Mouse (Mus musculus): Measurements from ENCODE around the gene Hba-a2.
"Not testable (repeated sequence)": the region's sequence is repeated elsewhere in the genome, so short reads cannot be mapped to it uniquely, and the experiment has no call there.

The Hba-a2 gene

DNA sequence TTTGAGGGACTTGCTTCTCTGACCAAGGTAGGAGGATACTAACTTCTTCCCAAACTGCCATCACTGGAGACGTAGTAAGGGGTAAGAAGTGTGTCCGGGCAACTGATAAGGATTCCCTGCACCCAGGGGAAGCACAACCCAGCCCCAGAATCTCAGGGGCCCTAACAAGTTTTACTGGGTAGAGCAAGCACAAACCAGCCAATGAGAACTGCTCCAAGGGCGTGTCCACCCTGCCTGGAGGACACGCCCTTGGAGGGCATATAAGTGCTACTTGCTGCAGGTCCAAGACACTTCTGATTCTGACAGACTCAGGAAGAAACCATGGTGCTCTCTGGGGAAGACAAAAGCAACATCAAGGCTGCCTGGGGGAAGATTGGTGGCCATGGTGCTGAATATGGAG is at the start of gene Hba-a2:
Gene Hba-a2 (plus strand): TSS at position 287 of the 400 bp plus-strand sequence.
- not testable (repeated sequence) for DNase-seq

DNA sequence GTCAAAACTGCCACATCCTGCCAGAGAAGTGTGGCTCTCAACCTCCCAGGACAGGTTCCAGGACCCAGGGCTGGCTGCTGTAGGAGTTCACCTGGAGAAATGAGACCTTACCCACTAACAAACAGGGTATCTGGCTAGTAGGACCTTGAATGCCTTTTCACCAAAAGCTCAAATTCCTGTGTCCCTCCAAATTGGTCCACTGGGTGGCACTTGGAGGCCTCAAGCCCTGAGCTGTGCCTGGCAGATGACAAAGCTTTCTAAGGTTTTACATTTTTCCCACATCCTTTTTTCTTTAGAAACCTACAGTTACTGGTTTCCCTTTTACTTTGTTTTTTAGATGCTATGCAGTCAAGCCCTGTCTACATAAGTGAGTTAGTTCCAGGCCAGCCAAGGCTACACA is 49.2 kb upstream of the Hba-a2 start:
- DNase-seq, result no peak

DNA sequence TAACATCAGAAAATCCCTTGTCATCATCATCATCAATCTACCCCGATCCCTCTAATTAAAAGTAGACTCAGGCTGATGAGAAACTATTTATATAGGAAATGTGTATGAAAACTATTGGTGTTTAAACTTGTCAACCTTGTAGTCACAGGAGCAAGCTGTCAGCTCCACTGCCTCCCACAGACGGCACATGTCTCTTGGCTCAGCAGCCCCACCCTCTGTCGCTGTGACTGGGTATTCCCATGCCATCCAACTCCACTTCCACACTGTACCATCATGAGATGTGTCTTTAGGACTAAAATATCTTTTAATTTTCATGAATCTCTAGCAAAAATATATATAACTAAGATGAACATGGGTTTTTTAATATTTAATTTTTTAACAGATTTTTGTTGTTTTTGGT is 47.9 kb upstream of the Hba-a2 start:
- DNase-seq, result no peak

DNA sequence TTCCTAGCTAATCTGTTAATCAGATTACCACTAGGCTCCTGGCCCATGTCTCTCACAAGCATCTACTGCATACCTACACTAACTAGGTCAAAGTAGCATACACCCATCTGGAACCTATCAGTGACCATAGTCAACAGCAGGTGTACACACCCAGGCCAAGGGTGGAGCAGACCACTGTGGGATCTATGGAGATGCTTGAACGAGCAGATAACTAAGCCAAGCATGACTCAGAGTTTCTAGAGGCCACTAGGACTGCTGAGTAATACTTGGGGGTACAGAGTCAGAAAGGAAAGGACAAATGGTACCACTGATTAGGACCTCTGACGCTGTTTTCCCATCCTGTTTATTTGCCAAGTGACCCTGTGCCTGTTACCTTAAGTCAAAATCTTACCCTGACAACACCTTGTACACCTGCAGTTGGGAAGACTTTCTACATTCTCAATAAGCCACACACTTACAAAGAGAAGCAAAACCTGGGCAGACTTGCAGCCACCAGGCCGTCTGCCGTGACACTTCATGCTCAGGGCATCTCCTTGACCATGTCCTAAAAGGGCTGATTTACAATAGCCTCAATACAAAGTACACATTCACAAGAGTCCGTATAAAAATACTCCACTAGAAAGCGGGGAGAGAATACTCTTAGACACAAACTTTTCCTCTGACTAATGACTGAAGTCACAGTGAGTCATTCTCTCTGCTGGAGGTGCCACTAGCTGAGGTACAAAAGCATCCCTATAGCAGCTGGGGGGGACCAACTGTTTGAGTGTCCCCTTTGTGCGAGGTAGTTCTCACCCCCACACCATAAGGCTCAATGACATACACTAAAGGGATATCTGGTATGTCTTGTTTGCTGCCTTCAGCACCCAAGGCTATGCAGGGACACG is 45.2 kb upstream of the Hba-a2 start:
- no peak for DNase-seq

DNA sequence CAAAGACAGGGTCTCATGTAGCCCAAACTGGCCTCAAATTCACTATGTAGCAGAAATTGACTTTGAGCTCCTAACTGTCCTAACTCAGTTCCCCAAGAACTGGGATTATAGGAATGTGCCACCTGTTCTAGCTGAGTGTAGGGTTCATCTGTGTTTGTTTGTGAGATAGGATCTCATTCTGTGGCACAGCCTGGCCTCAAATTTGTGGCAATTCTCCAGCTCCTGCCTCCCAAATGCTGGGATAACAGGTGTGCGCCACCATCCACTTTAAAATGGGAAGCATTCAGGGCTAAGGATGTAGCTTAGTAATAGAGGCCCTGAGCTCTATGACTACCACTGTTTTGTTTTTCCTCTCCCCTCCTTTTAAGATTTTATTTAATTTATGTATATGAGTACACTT is 43.2 kb upstream of the Hba-a2 start:
- DNase-seq, result no peak

DNA sequence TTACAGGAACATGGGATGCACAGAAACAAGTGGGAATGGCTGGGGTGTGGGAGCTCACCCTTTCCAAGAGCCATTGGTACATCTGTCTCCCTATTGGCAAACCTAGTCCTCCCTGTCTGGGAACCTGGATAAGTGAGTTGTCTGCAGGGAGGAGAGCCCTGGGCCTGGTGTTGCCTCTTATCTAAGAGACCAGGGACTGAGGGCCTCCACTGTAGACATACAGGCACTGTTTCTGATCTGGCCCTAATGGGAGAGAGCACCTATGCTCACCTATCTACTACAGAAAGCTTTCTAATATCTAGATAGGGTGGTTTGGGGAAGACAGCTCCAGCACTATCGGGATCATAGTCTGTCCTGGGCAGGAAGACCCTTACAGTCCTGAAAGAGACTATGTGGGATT is 40.1 kb upstream of the Hba-a2 start:
- no peak for DNase-seq

DNA sequence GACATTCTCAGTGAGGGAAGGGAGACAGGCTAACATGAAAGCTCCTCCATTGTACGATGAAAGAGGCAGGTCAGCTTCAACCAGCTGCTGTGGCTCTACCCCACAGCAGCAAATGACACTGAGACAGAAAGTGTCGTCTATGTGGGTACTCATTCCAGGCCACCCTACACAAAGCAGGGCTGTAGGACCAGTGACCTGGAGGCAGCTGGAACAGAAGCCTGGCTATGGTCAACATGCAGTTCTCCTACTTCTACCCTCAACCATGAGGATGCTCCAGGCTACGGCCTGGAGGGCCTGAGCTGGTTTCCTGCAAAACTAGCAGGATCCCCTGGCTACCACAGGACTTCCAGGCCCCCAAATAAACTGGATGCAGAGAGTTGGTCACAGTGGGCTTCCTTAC is 39.7 kb upstream of the Hba-a2 start:
- DNase-seq, result no peak

DNA sequence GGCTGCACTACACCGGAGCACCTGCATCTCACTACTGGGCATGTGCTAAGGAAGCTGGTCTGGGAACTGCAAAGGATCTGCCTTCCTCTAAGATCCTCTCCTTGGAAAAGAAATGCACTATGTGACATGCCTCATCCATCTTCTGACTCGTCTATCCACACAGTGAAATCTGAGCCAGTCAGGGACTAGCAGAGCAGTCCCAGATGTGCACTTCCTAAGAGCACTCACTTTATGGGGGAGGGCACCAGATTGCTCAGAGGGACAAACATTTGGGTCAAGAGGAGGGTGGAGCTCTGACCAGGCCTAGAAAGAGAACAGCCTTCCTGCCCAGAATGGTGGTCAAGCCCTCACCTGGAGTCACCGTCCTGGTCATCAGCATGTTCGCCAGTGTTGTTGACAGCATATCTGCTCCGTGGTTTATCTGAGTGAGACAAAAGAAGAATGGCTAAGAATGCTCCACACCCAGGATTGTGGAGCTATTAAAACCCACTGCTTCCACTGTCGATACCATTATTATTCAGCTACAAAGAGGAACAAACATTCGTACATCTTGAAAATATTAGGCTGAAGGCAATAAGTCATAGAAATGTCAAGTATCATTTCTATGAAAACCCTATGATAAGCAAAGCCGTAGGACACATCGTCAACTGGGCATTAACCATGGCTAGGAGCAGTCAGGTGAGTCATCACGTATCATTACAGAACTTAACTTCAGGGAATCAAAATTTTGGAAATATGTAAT is 33.4 kb upstream of the Hba-a2 start:
- no peak for DNase-seq

DNA sequence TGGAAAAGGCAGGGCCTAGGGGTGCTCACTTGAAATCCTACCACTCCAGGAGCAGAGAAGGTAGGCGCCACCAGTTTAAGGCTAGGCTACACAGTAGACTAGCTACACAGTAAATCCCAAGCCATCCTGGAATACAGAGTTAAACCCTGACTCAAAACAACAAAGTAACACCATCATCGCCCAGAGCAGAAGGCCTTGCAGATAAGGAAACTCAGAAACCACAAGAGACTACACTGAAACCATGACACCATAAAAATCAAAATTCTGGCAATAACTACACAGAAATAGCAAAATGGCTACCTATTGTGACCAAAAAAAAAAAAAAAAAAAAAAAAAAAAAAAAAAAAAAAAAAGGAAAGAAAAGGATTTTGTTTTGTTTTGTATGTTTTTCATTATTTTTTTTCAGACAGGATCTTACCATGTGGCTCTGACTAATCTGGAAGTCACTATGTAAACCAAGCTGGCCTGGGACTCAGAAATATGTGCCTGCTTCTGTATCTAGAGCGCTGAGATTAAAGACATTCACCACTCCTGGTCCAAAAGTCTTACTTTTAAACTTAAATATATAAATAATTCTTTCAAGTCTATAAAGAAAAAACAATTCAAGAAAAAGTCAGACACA is 31.1 kb upstream of the Hba-a2 start:
- no peak for DNase-seq

DNA sequence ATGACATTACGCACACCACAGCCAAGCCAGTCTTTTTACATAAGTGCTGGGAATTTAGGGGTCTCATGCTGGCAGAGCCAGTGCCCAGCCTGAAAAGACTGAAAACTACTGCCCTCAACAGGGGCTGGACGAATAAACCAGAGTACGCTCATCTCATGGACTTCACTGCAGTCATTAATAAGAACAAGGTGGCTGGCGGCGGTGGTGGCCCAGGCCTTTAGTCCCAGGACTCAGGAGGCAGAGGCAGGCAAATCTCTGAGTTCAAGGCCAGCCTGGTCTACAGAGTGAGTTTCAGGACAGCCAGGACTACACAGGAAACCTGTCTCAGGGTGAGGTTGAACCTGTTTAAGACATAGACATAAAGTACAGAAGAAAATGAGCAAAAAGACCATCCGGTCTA is 30.1 kb upstream of the Hba-a2 start:
- no peak for DNase-seq

DNA sequence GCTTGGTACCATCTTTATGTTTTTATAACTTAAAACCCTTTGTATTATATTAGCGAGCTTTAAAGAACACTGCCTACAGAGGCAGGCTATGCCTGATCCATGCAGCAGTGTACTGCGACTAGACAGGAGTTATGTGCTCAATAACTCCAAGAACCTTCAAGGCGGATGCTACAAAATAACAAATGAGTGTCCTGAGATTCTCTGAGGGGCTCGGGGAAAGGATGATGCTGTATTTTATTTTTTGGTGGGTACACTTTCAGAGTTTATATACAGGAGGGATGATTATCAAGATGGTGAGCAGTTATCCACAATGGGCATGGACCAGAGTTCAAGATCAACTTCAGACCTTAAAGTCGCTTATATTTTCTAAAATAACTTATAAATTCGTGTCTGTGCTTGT is 29.5 kb upstream of the Hba-a2 start:
- DNase-seq, result no peak

DNA sequence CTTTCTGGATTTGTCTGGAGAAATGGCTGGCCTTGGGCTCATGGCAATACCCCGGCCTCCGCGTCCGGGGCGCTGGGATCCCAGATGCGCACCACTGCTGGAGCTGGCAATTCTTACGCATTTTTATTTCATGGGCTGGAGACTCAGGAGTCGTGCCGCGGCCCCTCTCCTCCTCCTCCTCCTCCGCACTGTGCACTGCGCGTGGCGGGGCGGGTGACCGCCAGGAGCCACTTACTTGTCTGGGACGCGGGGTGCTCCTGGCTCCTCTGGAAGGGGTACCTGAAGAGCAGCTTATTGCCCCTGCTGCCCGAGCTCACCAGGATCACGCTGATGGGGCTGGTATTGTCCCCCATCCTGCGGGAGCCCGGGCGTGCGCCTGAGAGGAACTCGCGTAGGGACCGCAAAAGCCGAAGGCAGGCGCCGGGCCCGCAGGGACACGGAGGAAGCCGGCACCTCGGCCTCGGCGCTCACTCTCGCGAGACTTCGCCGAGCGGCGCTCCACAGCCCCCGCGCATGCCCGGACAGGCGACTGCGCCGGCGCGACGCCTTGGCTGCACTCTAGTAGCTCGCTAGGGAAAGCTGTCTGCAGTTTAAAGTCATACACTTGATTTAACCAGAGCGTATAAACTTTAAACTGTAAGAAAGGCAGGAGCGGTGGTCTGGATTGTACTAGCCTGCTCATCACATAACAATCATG is 29.0 kb upstream of the Hba-a2 start, which contains the start of gene Nprl3:
Gene Nprl3 (minus strand): TSS at position 520 of the 697 bp plus-strand sequence.
- peak; percentile 93 for DNase-seq

DNA sequence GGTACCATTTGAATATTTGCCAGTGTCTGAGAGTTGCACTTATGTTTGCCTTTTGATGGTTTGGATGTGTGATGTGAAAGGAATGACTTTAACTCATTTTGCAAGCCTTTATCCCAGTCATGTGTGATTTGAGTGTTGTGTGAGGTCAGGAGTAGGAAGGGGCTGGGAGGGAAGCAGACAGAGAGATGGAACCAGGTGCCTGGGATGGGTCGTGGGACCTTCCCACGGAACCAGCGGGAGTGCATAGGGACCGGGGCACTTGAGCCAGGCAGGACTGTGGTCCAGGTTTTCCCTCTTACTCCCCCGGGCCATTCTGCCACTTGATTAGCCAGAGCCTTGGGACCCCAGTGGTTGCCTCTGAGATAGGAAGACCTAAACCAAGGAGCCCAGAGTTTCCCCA is 28.3 kb upstream of the Hba-a2 start:
- DNase-seq, result no peak

DNA sequence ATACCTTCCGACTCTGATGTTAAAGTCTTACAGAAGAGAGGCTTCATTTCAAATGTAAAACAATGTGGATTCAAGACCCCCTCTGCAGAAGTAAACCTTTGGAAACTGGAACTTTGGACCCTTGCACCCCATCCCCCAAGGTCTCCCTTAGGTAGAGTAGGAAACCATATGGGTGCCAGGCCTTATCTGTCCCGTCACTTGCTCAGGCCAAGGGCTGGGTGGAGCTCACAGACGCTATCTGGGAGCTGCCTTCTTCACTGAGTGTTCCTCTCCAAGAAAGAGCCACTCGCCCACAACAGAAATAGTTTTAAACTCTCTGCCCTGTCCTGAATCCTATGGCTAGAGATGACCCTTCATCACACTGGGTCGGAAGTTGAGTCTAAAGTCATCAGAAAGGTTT is 27.3 kb upstream of the Hba-a2 start:
- no peak for DNase-seq

DNA sequence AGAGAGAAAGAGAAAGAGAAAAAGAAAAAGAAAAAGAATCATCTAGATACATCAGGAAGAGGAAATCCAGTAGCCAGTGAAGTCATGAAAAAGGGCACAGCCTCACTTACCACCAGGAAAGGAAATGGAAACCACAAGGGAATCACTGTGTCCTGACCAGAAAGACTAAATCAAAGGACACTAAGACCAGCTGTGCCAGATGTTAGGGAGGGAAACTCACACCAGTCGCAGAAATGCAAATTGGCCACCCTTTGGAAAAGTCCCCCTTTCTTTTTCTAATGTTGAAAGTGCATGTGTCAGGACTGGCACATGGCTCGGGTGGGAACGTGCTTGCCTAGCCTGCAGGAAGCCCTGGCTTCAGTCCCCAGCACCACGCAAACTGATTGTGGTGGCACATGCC is 25.1 kb upstream of the Hba-a2 start:
- no peak for DNase-seq

DNA sequence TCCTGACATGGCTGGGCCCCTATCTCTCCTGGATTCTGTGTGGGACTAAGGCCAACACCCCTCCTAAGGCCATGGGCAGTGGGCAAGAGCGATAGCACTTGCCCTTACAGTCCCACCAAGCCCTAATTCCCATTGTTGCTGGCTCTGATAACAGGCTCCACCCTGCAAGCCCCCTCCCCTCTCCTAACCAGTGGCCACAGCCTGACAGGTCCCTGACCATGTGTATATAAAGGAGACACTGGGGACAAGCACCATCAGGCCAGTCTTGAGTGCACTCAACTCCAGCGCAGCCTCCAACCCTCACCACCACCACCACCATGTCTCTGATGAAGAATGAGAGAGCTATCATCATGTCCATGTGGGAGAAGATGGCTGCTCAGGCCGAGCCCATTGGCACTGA is 19.9 kb upstream of the Hba-a2 start, which contains the start of gene Hba-x:
Gene Hba-x (plus strand): TSS at position 54 of the 400 bp plus-strand sequence.
- DNase-seq, result no peak

DNA sequence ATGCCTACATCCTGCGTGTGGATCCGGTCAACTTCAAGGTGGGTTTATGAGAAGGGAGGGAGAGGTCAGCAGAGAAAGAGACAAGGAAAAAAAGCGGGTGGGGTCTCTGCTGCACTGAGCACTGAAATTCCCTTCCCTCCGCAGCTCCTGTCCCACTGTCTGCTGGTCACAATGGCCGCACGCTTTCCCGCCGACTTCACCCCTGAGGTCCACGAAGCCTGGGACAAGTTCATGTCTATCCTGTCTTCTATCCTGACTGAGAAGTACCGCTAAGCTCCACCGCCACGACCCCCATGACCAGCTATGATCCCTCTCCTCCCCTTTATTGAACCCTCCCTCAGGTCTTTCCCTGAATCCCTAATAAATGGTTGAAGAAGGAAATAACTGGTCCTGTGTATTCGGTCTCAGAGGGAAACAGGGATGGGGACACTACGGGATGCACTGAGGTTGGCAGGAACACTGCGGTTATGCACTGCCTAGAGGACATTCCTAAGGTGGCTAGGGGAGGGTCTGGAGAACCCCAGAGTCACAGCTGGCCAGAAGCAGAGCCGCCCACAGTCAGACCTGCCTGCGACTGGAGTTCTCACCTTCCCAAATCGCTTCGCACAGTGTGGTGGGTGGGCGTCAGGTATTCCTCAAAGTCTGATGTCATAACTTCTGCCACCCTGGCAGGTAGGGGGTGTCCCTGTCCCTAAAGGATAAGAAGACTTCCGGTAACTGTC is 18.4 kb upstream of the Hba-a2 start:
- no peak for DNase-seq

DNA sequence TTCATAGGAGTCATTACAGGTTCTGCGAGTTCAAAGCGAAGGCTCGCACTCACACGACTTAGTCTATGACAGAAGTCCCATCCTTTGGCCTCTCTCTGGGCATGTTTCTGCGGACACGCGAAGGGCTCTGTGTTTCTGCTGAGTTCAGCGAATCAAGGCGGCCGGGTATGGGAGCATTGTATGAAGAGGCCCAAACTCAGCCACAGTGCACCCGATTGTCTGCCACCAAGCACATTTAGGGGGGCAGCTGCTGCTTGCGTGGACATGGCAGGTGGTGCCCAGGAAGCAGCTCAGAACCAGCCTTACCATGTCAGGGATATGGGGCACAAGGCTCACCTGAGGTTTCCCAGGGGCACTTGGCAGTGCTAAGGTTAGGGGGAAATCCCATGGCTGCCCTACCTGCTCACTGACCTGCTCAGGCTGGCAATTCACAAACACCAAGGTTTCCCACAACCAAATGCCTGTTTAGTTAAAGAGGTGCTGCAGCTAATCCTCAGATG is 17.8 kb upstream of the Hba-a2 start:
- no peak for DNase-seq

DNA sequence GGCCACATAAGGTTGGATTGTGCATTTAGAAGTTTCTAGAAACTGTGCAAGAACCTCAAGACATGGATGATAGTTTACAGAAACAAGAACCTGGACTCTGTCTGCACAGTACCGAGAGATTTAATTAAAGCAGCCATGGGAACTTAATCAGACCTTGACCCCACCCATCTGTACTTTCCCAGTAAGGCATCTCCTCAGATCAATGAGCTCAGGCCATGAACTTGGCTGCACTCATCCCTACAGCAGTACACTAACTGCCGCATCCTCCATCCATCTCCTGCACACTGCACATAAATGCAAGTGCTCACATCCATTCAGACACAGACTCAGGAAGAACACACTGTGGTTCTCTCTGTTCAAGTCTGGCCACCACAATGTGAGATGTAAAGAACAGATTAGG is 15.6 kb upstream of the Hba-a2 start:
- no peak for DNase-seq

DNA sequence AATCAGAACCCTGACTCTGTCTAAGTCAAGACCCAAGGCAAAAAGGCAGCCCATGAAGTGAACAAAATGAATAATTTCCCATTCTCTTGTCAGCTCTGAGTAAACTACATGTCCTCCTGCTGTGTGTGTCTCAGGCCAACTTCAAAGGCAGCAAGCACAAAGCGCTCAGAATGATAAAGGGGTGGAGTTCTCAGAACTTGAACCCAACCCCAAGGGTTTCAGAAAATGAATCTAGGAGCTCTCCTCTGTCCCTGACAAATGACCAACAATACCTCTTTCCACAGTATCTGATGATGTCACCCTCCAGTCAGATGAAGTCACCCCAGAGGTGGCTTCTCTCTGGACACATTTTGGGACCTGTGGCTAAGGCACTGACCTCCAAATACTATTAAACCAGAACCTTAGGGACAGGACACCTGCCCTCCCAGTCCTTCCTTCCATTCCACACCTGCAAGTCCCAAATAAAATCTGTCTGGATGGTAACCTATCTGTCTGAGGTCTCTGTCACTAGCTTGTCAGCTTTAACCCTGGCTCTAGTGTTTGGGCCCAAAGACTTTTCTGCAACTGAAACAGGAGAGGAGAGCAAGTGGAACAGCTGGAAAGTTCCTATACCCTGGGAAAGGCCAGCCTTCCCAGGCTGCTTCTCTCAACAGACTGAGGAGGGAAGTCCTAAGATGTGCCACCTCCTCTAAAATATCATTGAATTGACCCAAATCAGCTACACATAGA is 14.7 kb upstream of the Hba-a2 start:
- no peak for DNase-seq

DNA sequence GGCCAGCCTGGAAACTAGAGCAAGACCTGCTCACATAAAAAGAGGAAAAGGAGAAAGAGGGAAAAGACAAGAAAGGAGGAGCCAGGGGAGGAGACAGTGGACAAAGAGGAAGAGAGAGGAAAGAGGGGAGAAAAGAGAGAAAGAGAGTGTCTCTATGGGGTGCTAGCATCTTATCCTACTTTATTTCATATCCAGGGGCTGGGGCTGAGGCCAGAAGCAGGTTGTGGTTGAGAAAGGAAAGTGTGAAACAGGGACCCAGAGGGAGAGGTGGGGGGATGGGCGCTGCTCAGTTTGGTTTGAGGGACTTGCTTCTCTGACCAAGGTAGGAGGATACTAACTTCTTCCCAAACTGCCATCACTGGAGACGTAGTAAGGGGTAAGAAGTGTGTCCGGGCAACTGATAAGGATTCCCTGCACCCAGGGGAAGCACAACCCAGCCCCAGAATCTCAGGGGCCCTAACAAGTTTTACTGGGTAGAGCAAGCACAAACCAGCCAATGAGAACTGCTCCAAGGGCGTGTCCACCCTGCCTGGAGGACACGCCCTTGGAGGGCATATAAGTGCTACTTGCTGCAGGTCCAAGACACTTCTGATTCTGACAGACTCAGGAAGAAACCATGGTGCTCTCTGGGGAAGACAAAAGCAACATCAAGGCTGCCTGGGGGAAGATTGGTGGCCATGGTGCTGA is 13.1 kb upstream of the Hba-a2 start, which contains the start of gene Hba-a1:
Gene Hba-a1 (plus strand): TSS at position 421 of the 687 bp plus-strand sequence.
- DNase-seq, result not testable (repeated sequence)
